Mouse (Mus musculus) lung, adult 2 months (tissue): ENCODE results near the gene Cygb.

Experiments
- CTCF ChIP-seq: fragments of 200-500 bp; IDR thresholded peaks from 2 replicates; pipeline ENCODE4 v1.5.1; 2011; ENCODE audit warnings: mild to moderate bottlenecking, low read length, control low read depth; ENCODE audit not compliant: insufficient read depth
- POLR2A ChIP-seq: fragments of 200-500 bp; IDR thresholded peaks from 2 replicates; pipeline ENCODE4 v1.6.1; 2011; ENCODE audit warnings: low read depth, mild to moderate bottlenecking, control low read depth, low read length, borderline replicate concordance; ENCODE audit errors: extremely low read depth

DNA sequence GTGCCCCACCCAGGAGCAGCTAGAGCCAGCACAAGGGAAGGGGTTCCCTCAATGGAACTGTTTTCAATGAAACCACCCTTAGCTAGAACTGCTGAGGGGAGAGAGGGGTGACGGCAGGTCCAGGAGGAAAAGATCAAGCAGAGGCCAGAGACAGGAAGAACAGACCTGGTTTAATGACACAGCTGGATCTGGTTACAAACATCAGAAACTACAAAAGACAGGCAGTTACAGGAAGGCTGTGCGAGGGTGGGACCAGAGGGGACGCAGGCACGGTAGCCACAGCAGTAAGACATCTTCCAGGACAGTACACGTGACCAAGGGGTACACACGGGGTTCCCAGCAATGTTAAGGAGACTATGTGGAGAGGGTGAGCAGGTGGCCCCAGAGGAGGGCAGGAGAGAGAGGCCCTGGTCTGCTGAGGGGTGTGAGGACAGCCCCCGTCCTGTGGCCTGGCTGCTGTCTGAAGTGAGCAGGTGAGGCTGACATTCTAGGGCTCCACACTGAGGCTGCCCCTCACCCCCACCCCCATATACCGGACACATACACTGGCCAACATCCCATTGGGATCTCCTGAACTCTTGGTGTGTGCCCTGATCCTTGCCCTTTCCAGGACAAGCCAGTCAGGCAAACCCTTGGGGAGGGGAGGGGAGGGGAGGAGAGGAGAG is 8.5 kb downstream of the Cygb start:
- TF ChIP-seq CTCF (no peak), POLR2A (no peak)
